11 mouse cellular contexts compared by ENCODE assay signal in the genomic region with DNA sequence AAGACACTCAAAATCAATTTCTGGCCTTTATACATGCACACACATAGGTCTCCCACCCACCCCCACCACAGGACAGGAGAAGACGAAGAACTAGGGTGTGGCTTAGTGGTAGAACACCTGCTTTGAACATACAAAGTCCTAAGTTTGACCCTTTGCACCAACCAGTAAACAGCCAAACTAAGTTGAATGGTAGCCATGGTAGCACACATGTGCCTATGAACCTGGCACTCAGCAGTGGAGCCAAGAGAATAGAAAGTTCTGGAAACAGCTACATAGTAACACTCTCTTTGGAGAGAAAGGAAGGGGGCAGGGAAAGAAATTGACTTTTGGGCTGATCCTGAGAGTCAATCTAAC. TPM values are rescaled to one million over a fixed set of nuclear protein-coding genes. Genes with fewer than 3 reads are reported as not detected.
DNase-seq lines count a peak whose midpoint lies in the region; ATAC-seq and TF ChIP-seq lines count a peak whose summit lies in the region.
"Had no signal": no experiment of that assay in that cellular context is flagged by ENCODE, and none has a peak within 500 bp of the region (broad histone marks: within the 10 kb centered on the region; RNA-seq: fewer than 3 reads in every experiment).

No protein-coding gene starts in this region.

- no peak for TF ChIP-seq POLR2A in myocyte (IDR thresholded peaks at IDR 0.05; ENCODE audit: insufficient read length, low read depth)

- H3K4me2 ChIP-seq in kidney, embryonic 15.5 days = no peak overlapping the region
- H3K4me2 ChIP-seq in embryonic facial prominence, embryonic 11.5 days (ENCODE audit: low read depth, low read length) = no peak overlapping the region
- H3K4me2 ChIP-seq in kidney, embryonic 16.5 days (replicated peaks; ENCODE audit: low read depth, low read length) = no peak overlapping the region
- H3K4me2 ChIP-seq in myocyte (ENCODE audit: low read depth) = peak overlapping the region; percentile 83
- H3K4me2 ChIP-seq in hindbrain, embryonic 14.5 days (replicated peaks) = no peak overlapping the region
- H3K4me2 ChIP-seq: heart, embryonic 11.5 days; liver, embryonic 12.5 days; neural tube, embryonic 12.5 days had no signal

- no peak overlapping the region for H3ac ChIP-seq in myocyte (ENCODE audit: control insufficient read depth, insufficient read length)

- WGBS in kidney, embryonic 15.5 days = 79% methylated on average over 1 of the region's 1 CpGs
- WGBS in embryonic facial prominence, embryonic 11.5 days = 82% methylated on average over 1 of the region's 1 CpGs
- 82% methylated on average over 1 of the region's 1 CpGs for WGBS in kidney, embryonic 16.5 days
- WGBS in hindbrain, embryonic 14.5 days = 96% methylated on average over 1 of the region's 1 CpGs

- no peaks in the 10 kb centered on the region for H3K36me3 ChIP-seq in kidney, embryonic 15.5 days
- H3K36me3 ChIP-seq in embryonic facial prominence, embryonic 11.5 days (replicated peaks; ENCODE audit: control insufficient read depth, insufficient read depth, low read depth, low read length) = no peaks in the 10 kb centered on the region
- H3K36me3 ChIP-seq in kidney, embryonic 16.5 days (ENCODE audit: insufficient read depth, low read length) = no peaks in the 10 kb centered on the region
- no peaks in the 10 kb centered on the region for H3K36me3 ChIP-seq in myocyte (ENCODE audit: control insufficient read depth, insufficient read depth)
- 0 out of 2 replicates have a peak, but pooled peaks cover 3% of the 10 kb centered on the region for H3K36me3 ChIP-seq in hindbrain, embryonic 14.5 days (replicated peaks; ENCODE audit: control insufficient read depth, insufficient read depth)
- H3K36me3 ChIP-seq: liver, embryonic 12.5 days; neural tube, embryonic 12.5 days had no signal

- DNase-seq in kidney, postnatal 10 days = no peak
- no peak for DNase-seq in embryonic facial prominence, embryonic 11.5 days (ENCODE audit: low spot score)
- DNase-seq in thymus, postnatal 25 days = no peak
- DNase-seq in hindbrain, embryonic 14.5 days (ENCODE audit: low spot score) = no peak
- DNase-seq: cerebellum, adult 8-10 months had no signal

- H3K79me2 ChIP-seq in myocyte (ENCODE audit: control insufficient read depth, insufficient read depth) = no peaks in the 10 kb centered on the region

- H3K4me1 ChIP-seq in kidney, embryonic 15.5 days = peaks cover 60% of the 10 kb centered on the region
- H3K4me1 ChIP-seq in embryonic facial prominence, embryonic 11.5 days (ENCODE audit: control insufficient read depth, insufficient read depth, low read length) = peaks cover 6% of the 10 kb centered on the region
- peaks cover 44% of the 10 kb centered on the region for H3K4me1 ChIP-seq in kidney, embryonic 16.5 days (ENCODE audit: insufficient read depth, low read length)
- H3K4me1 ChIP-seq in hindbrain, embryonic 14.5 days (replicated peaks; ENCODE audit: control insufficient read depth, insufficient read depth, low read length) = 0 out of 2 replicates have a peak, but pooled peaks cover 8% of the 10 kb centered on the region
- H3K4me1 ChIP-seq: liver, embryonic 12.5 days had no signal

- no peak; the same call in 1 of the 2 replicates for ATAC-seq in kidney, embryonic 15.5 days (replicated peaks; ENCODE audit: low FRiP score)
- no peak for ATAC-seq in embryonic facial prominence, embryonic 11.5 days (replicated peaks; ENCODE audit: insufficient number of reproducible peaks, low FRiP score, low TSS enrichment, low read depth)
- no peak for ATAC-seq in kidney, embryonic 16.5 days (ENCODE audit: low FRiP score, low TSS enrichment)
- ATAC-seq in hindbrain, embryonic 14.5 days (ENCODE audit: low FRiP score) = no peak

- H3K9me3 ChIP-seq in kidney, embryonic 15.5 days (replicated peaks) = no peaks in the 10 kb centered on the region
- H3K9me3 ChIP-seq in embryonic facial prominence, embryonic 11.5 days (replicated peaks; ENCODE audit: control insufficient read depth, low read length) = no peaks in the 10 kb centered on the region
- H3K9me3 ChIP-seq in kidney, embryonic 16.5 days (ENCODE audit: low read length) = no peaks in the 10 kb centered on the region
- H3K9me3 ChIP-seq in hindbrain, embryonic 14.5 days (ENCODE audit: control insufficient read depth, low read length) = no peaks in the 10 kb centered on the region
- H3K9me3 ChIP-seq: liver, embryonic 12.5 days; neural tube, embryonic 12.5 days had no signal

- no peak overlapping the region for H3K4me3 ChIP-seq in kidney, embryonic 15.5 days (replicated peaks)
- no peak overlapping the region for H3K4me3 ChIP-seq in embryonic facial prominence, embryonic 11.5 days (ENCODE audit: low read depth, low read length)
- no peak overlapping the region for H3K4me3 ChIP-seq in kidney, embryonic 16.5 days (ENCODE audit: low read length)
- no peak overlapping the region for H3K4me3 ChIP-seq in myocyte
- no peak overlapping the region for H3K4me3 ChIP-seq in hindbrain, embryonic 14.5 days (replicated peaks; ENCODE audit: low read length)
- H3K4me3 ChIP-seq: liver, embryonic 12.5 days; neural tube, embryonic 12.5 days had no signal

- peak overlapping the region; percentile 80; the same call in 1 of the 2 replicates for H3K27ac ChIP-seq in kidney, embryonic 15.5 days
- H3K27ac ChIP-seq in embryonic facial prominence, embryonic 11.5 days (replicated peaks; ENCODE audit: low read depth, low read length) = peak overlapping the region; percentile 97; the same call in 1 of the 2 replicates
- peak overlapping the region; percentile 33; the same call in 1 of the 2 replicates for H3K27ac ChIP-seq in kidney, embryonic 16.5 days (ENCODE audit: low read length)
- H3K27ac ChIP-seq in hindbrain, embryonic 14.5 days = no peak overlapping the region
- H3K27ac ChIP-seq: liver, embryonic 12.5 days; neural tube, embryonic 12.5 days had no signal

- H3K27me3 ChIP-seq in kidney, embryonic 15.5 days = no peaks in the 10 kb centered on the region
- H3K27me3 ChIP-seq in embryonic facial prominence, embryonic 11.5 days (ENCODE audit: control insufficient read depth, insufficient read depth, low read length) = no peaks in the 10 kb centered on the region
- H3K27me3 ChIP-seq in kidney, embryonic 16.5 days (ENCODE audit: insufficient read depth, low read length) = no peaks in the 10 kb centered on the region
- no peaks in the 10 kb centered on the region for H3K27me3 ChIP-seq in myocyte (ENCODE audit: control insufficient read depth, insufficient read depth, insufficient read length)
- H3K27me3 ChIP-seq in hindbrain, embryonic 14.5 days (ENCODE audit: control insufficient read depth, insufficient read depth, low read length) = no peaks in the 10 kb centered on the region
- H3K27me3 ChIP-seq: neural tube, embryonic 12.5 days had no signal

- no peak overlapping the region for H3K9ac ChIP-seq in kidney, embryonic 15.5 days
- no peak overlapping the region for H3K9ac ChIP-seq in embryonic facial prominence, embryonic 11.5 days (replicated peaks; ENCODE audit: low read length)
- H3K9ac ChIP-seq in kidney, embryonic 16.5 days (replicated peaks; ENCODE audit: low read length) = no peak overlapping the region
- no peak overlapping the region for H3K9ac ChIP-seq in hindbrain, embryonic 14.5 days
- H3K9ac ChIP-seq: liver, embryonic 12.5 days; neural tube, embryonic 12.5 days had no signal

TF ChIP-seq in myocyte, 11 proteins besides CTCF, POLR2A, EP300 and RAD21:
- TF ChIP-seq MAX (IDR thresholded peaks at IDR 0.05; ENCODE audit: low read depth) (no peak), MYOG (IDR thresholded peaks at IDR 0.05; ENCODE audit: control insufficient read depth in 1 of 3, insufficient read depth in 1 of 3, insufficient read length in 2 of 3, low read depth in 2 of 3) (no peak), TCF12 (IDR thresholded peaks at IDR 0.05; ENCODE audit: insufficient read depth, poor library complexity, severe bottlenecking) (no peak), REST (IDR thresholded peaks at IDR 0.05; ENCODE audit: insufficient read depth, insufficient read length) (no peak), USF1 (IDR thresholded peaks at IDR 0.05; ENCODE audit: low read depth) (no peak)

RNA-seq across cellular contexts. Expression of gene Faap20, which starts 31.1 kb away (rescaled TPM):
- 66.2 and 68.8 TPM in 2 replicates for polyA plus RNA-seq in kidney, embryonic 15.5 days (2015; fragmentation: Nextera tagmentation; extraction: Ambion mirVana)
- polyA plus RNA-seq in embryonic facial prominence, embryonic 11.5 days (2014; fragmentation: Nextera tagmentation; extraction: Ambion mirVana) = 87.8 and 93.4 TPM in 2 replicates
- 77.4 and 77.8 TPM in 2 replicates for polyA plus RNA-seq in kidney, embryonic 16.5 days (2015; fragmentation: Nextera tagmentation; extraction: Ambion mirVana)
- polyA plus RNA-seq in myocyte (2012; fragmentation: generic; extraction: Trizol) = 40.4 TPM
- 69.0 and 76.0 TPM in 2 replicates for polyA plus RNA-seq in hindbrain, embryonic 14.5 days (2014; fragmentation: Nextera tagmentation; extraction: Ambion mirVana)

RNA-seq across cellular contexts. Expression of gene Ski, which starts 58.4 kb away (rescaled TPM):
- polyA plus RNA-seq in kidney, embryonic 15.5 days (2015; fragmentation: Nextera tagmentation; extraction: Ambion mirVana) = 14.7 and 16.9 TPM in 2 replicates
- 15.4 and 15.9 TPM in 2 replicates for polyA plus RNA-seq in embryonic facial prominence, embryonic 11.5 days (2014; fragmentation: Nextera tagmentation; extraction: Ambion mirVana)
- 14.5 and 15.9 TPM in 2 replicates for polyA plus RNA-seq in kidney, embryonic 16.5 days (2015; fragmentation: Nextera tagmentation; extraction: Ambion mirVana)
- 54.5 TPM for polyA plus RNA-seq in myocyte (2012; fragmentation: generic; extraction: Trizol)
- polyA plus RNA-seq in hindbrain, embryonic 14.5 days (2014; fragmentation: Nextera tagmentation; extraction: Ambion mirVana) = 15.1 and 15.6 TPM in 2 replicates
